Mouse (Mus musculus): ENCODE results near the gene Ncoa7.
"Not testable (repeated sequence)": the region's sequence is repeated elsewhere in the genome, so short reads cannot be mapped to it uniquely, and the experiment has no call there.

Gene Ncoa7

DNA sequence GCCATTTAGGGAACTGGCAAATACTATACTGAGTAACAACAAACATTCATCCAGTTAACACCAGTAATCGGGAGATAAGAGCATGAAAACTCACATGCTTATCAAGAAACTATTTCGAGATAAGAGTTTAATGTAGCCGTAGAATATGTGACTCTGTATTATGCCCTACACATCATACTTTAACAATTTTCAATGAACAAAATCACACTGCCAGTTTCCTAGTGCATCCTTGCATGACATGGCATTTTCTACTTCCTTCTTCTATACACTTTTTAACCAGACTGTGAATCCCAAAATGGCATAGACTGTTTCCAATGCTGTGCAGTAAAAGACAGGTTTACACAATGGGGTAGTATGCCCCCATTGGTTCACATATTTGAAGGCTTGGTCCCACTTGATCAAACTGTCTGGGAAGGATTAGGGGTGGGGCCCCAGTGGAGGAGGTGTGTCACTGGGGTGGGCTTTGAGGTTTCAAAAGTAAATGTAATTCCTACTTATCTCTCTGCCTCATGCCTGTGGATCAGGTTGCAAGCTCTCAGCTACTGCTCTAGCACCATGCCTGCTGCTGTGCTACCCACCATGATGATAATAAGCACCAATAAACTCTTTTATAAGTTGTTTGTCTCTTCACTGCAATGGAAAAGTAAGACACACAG lies 15.3 kb downstream of the Ncoa7 start:
- DNase-seq (ENCODE audit: low spot score in 2 of 2): no peak

DNA sequence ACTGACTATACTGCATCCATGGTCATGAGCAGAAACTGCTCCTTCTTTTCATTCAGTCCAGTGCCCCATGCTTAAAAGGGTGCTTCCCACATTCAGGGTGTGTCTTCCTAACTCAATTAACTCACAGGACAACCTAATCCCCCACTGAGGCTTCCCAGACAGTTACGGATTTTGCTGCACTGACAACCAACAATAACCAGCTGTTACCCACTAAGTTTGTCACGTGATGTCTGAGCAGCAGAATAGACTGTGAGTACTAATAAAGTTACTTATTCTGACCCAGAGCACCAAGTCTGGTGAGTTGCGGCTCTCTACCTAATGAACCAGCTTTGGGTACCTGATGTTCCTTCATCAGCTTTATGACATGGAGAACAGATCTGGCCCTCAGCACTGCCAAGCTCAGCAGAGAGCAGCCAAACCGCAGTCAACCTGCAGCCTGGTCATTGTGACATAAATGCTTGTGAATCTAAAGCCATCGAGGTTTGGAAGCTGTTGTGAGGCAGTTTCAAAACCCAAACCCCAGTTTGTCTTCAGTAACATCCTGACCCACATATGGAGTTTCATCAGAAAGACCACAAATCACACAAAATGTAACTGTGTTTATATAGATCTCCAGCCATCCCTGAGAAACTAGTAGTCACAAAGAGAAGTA lies 16.9 kb downstream of the Ncoa7 start:
- no peak for DNase-seq (ENCODE audit: low spot score in 2 of 2)

DNA sequence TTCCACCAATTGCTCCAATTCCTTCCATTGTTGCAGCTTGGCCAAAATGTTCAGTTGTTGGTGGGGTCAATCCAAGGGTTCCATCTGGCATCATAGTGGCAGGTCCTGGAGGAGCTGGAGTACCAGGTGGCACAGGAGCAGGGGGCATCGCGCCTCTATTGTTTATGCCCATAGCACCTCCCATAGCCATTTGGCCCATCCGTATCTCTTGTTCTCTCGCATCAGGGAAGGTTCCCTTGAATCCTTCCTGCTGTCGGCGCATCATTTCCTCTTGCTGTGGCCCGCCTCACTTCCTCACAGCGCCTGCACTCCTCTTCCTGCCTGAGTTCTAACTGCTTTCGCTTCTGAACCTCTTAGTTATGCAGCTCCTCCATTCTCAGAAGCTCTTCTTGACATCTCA lies 22.2 kb downstream of the Ncoa7 start:
- not testable (repeated sequence) for DNase-seq (ENCODE audit: low spot score in 2 of 2)

DNA sequence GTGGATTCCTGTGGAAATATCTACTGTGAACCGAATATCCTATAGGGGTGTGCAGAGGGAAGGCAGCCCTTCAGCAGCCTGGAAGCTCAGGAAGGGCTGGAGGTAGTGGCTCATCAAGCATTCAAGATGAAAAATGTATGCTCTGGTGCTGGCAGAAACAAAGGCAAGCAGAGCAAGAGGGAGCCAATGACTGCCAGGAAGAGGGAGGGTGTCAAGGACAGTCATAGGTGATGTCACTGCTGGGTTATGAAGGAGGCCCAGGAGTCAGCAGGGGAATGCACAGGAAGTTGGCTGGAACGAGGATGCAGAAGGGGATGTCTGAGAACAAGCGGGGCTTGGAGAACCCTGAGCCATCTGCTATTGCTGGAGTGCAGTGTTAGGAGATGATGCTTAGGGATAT lies 24.9 kb downstream of the Ncoa7 start:
- no peak for DNase-seq (ENCODE audit: low spot score in 2 of 2)

DNA sequence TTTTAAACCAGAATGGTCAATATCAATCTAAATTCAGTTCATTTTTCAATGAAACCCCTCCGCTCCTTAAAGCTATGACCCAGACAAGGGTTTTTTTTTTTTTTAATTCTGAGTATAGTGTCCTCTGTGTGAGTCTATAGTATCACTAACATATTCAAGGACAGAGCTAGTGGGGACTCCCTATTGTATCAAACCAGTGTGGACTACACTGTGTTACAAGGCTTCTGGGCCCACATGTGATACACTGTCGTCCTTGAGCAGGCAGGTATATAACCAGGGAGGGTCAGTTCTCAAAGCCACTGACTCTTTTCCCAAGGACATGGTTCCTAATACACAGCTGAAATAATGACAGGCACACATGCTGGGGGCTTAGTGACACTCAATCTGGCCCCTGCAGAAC lies 27.1 kb downstream of the Ncoa7 start:
- no peak for DNase-seq (ENCODE audit: low spot score in 2 of 2)

DNA sequence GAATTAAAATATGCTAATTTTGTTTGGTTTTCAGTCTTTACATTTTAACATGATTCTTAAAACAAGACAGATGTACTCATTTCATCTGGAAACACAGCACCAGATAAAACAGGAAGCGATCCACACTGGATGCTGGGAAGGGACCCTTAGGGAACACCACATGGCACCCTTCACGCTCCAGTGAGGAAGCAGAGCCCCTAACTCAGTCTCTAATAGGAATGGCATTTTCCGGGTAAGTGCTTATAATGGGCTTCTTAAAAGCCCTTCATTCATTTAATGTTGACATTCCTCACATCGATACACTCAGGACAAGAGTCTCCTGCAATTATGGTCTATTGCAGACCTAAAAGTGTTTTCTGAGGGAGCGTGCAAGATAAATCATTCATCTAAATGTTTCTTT lies 27.6 kb downstream of the Ncoa7 start:
- no peak for DNase-seq (ENCODE audit: low spot score in 2 of 2)

DNA sequence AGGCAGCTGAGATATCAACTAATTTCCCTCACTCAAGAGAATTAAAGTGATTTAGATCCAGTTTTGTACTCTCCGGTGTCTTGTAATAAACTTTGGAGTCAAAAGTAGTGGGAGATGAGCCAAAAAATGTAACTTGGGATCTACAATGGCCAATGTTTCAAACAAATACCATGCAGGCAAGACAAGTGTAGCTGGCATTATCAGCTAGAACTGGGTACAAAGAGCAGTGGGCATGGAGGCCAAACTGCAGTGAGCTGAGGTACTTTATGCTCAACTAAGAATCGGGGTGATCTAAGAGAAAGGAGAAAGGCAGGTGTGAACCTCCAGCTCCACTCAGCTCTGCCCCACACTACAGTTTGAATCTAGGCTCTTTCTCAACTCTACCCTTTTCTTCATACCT lies 28.7 kb downstream of the Ncoa7 start:
- no peak for DNase-seq (ENCODE audit: low spot score in 2 of 2)

DNA sequence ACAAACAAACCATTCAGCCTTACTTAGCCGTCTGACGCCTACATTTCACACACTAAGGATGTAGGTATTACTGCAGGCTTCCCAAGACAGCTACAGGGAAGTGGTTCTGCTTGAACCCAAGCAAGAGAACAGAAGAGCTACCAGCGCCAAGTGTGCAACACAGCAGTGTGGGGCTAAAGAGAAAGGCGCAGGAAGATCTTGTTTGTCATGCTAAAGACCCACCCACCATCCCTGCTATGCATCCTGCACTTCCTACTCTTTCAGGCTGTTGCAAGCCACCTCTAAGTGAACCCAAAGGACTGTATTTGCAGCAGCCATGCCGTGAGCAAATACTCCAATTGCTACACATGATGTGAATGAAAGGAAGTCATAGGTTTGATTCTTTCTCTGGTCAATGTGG lies 29.9 kb downstream of the Ncoa7 start:
- DNase-seq (ENCODE audit: low spot score in 2 of 2): no peak

DNA sequence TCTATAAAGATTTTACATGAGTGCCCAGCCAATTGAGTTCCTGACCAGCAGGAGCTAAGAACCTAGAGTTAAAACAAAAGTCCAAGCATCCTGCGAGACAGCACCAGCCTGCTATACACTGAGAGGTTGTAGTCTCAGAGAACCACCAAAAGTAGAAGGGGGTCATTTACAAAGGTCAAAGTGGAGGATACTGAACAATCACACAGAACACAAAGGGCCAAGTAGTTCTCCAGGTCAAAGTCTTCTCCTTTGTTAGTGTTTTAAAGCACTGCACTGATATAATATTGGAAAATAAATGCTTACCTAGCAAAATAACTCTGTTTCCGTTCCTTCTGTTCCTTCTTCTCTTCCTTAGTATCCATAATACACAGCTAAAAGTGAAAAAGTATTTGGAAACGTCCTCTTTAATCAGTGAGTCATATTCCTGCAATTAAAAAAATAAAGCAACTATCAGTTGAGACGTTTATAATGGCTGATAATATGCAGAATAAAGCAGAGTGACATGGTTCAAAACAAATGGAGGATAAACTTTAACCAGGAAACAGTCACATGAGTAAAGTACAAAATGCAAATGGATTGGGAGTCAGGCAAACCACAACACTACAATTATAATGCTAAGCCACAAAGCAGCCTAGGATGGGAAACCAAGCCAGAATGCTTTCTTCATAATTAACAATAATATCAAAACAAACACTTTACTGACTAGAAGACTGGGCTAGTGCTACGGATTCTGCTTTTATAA lies 31.5 kb downstream of the Ncoa7 start:
- no peak for DNase-seq (ENCODE audit: low spot score in 2 of 2)

DNA sequence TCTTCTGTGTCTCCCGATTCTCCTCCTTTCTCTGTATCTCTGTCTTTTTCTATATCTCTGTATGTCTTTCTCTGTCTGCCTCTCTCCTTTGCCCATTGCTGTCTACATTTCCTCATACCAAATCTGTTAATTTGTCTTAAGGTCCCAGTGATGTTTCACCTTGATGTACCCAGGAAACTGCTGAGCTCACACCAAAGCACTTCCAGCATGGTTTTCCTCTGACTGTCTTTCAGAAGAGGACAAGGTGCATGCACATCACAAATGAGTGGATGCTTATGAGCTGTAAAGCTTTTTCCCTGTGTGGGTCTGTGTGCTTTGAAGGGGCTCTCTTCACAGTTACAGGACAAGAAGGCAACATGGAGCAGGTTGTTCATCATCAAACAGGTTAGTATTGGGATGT lies 34.3 kb downstream of the Ncoa7 start:
- no peak for DNase-seq (ENCODE audit: low spot score in 2 of 2)

DNA sequence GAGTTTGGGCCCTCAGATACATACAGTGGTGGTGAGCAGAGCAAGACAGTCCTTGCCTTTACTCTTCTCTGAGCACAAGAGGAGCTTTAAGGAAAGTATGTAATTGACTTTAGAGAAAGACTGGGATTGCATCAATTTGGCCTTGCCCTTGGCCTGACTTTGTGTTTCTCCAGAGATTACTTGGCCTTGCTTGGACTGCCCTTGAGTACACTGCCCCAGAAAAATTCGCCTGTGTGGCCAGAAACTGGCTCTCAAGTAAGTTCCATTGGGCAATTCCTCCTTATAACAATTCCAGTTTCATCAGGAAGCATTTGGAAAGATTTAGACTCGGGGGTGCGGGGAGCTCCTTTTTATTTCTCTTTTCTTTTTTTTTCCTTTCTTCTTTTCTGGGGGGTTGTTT lies 34.9 kb downstream of the Ncoa7 start:
- DNase-seq (ENCODE audit: low spot score in 2 of 2): no peak

DNA sequence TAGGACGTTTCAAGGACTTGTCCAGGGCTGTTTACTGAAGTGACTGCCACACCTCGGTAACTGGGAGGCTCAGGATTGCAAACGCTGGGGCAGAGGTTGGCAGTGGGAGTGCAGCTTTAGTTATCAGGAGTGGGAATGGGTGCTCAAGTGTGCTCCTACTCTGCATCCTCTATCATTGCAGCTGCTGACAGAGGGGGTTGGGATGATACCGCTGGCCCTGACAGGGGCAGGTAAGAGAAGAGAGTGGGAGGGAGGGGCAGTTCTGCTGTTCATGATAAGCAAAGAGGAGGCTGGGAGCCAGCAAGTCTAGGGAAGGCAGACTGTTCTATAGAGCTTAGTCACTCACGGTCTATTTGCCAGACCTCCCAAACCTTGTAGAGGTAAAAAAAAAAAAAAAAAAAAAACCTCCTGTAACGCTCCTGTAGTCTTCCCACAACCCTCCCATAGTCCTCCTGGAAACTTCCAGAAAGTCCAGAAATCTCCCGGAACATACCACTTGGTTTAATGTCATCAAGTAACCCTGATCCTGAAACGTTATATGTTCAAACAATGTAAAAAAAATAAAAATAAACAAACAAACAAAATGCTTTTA lies 39.9 kb downstream of the Ncoa7 start:
- no peak for DNase-seq (ENCODE audit: low spot score in 2 of 2)

DNA sequence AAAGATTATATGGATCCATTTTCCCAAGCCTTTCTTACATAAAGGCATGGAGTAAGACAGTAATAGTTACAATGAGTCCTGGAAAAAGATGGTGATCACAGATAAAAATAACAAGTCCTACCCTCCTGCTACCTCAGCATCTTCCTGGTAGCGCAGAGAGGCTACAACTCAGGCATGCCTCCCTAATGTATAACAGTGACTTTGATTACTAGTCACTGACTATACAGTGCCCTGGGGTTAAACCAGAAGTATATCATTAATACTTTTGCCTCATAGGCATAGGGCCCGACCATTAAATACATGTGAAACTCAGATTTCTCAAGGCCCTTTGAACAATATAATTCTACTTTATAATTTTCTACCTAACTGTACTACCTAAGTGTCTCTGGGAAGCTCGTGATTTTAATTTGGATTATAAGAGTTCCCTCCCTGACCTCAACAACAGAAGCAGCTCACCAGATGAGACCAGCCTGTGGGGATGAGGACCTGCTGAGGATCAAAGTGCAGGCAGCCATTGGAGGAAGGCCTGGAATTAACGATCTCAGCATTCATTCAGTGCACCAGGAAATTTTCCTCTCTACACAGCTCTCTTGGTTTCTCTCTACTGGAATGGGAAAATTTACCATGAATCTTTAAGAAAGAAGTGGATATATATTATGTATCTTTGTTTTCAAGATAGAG lies 40.7 kb downstream of the Ncoa7 start:
- no peak for DNase-seq (ENCODE audit: low spot score in 2 of 2)

DNA sequence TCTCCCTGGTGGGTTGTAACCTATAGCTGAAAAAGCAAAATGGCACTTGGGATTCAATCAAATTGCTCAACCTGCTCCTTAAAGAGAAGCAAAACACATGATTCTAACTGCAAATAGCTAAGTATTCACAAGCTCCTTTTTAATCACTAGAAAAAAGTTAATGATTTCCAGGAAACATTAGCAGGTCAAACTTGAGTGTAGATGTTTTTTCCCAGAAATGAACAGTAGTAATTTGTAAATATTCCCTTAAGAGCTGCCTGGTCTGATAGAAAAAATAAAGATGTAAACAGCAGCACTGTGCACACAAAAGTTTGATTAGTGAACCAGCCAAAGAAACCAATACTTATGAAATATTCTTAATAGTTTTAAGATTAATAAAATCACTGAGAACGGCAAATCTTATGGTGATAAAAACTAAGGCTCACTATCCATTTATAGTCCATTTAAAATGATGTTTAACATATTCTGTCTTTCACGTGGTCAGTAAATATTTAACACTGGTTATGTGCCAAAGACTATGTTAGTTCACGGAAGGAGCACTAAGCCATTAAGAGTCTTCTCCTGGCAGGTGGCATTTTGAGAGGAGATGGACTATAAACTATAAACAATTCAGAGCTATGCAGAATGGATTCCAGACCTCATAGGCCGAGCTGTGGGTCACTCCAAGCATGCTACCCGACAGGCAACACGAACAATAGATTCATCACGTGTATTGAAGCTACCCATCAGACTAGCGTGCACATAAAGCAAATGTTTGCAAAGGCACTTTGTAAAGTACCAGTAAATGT lies 43.6 kb downstream of the Ncoa7 start:
- DNase-seq (ENCODE audit: low spot score in 2 of 2): no peak

DNA sequence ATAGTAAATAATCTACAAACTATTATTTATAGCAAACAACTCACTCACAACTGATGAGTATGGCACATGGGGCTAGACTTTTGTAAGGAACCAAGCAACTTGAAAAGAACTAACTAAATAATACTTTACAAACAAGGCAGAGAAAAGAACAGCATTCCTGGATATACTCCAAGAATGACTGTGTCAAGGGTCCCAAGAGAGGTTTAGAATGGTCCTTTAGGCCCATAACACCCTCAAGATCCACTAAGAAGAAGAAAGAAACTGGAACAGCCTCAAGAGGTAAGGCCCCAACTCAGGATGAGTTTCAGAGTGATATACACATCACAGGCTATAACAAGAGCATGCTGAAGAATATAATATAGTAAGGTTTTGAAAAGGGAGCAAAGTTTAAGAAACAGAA lies 47.1 kb downstream of the Ncoa7 start:
- DNase-seq (ENCODE audit: low spot score in 2 of 2): no peak

DNA sequence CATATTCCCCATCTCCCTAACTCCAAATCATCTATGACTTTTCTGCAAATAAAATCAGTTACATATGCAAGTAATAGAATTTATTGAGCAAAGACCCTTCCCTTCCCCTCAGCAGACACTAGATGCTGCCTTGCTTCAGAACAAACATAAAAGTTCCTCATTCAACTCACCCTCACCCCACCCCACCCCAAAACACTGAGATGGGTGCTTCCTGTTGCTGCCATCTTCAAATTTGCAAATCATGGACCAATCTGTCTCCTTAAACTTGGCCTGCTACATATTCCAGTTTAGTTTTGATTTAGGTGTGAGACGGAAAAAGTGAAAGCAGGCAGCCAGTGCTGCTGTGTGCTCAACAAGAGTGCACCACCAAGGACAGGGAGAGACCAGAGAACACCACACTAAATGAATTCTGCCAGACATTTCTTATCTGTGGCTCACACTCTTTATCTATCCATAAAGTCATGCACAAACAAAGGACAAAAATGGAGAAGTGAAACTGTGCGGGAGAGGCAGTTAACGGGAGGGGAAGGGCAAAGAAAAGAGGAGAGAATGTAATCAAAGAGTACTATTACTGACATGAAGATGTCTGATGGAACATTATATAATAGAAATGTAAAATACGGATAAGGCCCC lies 48.2 kb downstream of the Ncoa7 start:
- no peak for DNase-seq (ENCODE audit: low spot score in 2 of 2)

DNA sequence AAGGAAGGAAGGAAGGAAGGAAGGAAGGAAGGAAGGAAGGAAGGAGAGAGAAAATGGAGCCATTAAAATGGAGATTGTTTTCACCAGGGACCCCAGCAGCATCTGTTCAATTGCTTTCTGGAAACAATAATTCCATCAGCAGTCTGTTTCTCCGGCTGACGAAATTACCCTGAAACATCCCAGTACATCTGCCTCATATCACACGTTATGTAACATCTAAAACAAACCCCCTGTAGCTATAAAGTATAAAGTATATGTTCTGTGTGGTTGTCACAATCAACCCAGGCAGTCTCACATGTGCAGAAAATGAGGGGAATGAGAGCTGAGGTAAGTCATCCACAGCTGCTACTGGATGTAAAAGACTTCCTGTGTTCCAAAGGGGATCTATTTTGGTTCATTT lies 49.0 kb downstream of the Ncoa7 start:
- no peak for DNase-seq (ENCODE audit: low spot score in 2 of 2)

DNA sequence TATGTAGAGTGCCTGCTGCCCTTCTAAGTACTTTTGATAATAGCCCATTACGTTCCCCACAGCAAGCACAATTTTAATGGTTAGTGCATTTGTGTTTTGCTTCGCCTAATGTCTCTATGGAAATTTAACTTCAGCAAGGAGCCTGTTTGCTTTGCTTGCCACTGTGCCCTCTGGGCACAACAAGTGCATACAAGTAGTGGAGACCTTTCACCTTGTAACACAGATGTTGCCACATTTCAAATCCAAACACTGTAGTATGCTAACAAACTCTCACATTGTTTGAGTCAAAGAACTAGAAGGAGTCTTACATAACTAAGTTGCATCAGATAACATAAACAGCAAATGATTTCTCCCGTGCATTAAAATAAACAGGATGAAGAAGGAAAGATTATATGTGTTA lies 50.6 kb downstream of the Ncoa7 start:
- no peak for DNase-seq (ENCODE audit: low spot score in 2 of 2)

DNA sequence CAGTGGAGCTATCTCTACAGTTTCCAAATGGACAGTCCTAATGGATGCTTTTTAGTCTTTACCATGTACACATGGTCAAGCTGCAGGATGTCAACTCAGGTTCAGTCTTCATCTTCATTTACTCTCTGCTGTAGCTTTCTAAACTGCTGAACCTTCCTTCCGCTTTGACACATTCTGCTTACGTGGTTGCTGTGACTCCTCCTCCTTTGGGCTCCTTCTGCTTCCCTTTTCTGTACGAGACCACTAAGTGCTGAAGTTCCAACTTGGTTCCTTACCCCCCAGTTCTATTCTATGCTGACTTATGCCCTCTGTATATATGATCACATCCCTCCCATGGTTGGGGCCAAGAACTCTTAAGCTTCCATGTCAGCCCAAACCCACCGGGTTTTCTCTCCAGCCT lies 51.5 kb downstream of the Ncoa7 start:
- DNase-seq (ENCODE audit: low spot score in 2 of 2): no peak

DNA sequence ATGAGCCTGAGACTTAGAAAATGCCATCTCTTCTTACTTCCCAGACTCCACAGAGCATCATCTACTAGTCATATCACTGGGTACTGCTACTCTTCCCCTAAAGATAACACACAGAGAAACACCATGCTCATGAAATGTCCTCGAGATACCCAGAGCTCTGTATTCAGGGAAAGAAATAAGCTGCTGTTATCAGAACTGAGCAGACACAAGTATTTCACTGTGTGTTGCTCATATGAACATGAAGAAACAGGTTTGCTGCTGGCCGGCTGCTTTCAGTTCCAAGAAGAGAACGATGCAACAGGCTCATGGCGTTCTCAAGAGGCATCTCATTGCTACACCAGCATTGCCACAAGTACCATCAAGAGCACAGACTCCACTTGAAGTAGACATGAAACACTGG lies 53.3 kb downstream of the Ncoa7 start:
- no peak for DNase-seq (ENCODE audit: low spot score in 2 of 2)
